Mouse (Mus musculus) B cell, adult 67 days (primary cell): ENCODE data around the gene Myocd. TPM values are rescaled to one million over a fixed set of nuclear protein-coding genes. Genes with fewer than 3 reads are reported as not detected.

ENCODE experiments used
- total RNA-seq, 2 experiments: library from RNA; stranded (reverse); gene quantifications; 4 replicates each; pipeline ENCODE4 v1.2.4; 2023

The Myocd gene
- not detected for total RNA-seq

GRCm38 (mm10) chr11:65269851-65270473 lies at the start of gene Myocd:
Gene Myocd, minus strand, starts transcription at chr11:65269989.

GRCm38 (mm10) chr11:65162767-65163120 lies 107.0 kb downstream of the Myocd start, which contains the start of gene Arhgap44:
Gene Arhgap44, minus strand, starts transcription at chr11:65162961.

GRCm38 (mm10) chr11:65159791-65160190 lies 110.0 kb downstream of the Myocd start, which contains the start of gene 1700086D15Rik:
Gene 1700086D15Rik, minus strand, starts transcription at chr11:65159891.

Other genes starting within 250 kb of the Myocd start
- not detected for gene 1700086D15Rik, start 110.1 kb downstream of the Myocd start, total RNA-seq
- gene Arhgap44, start 107.0 kb downstream of the Myocd start, total RNA-seq = not detected